Mouse (Mus musculus) liver, embryonic 14.5 days (tissue): ENCODE measurements around the gene Phyh.

Experiments used
- CTCF ChIP-seq: IDR thresholded peaks from 2 replicates; pipeline ENCODE4 v1.5.1; 2016; ENCODE audit warnings: antibody characterized with exemption, low read depth, control low read depth
- EP300 ChIP-seq: IDR thresholded peaks from 2 replicates; pipeline ENCODE4 v1.6.1; 2016; ENCODE audit warnings: antibody characterized with exemption, low read depth

- TF ChIP-seq CTCF = no peak
- TF ChIP-seq EP300 = no peak
Observed at GRCm38 (mm10) chr2:4967806-4968205, 49.0 kb downstream of the Phyh start.
